Mouse (Mus musculus) CD8-positive naive resting alpha-beta T cell, adult 2 months (primary cell): ENCODE measurements at regions not wholly inside any gene's neighbourhood (a gene's known extent, or its start where the extent isn't known, plus 50 kb on each side); places are given as distances from the start of the nearest gene placed in this dataset.
"Not testable (repeated sequence)": the region's sequence is repeated elsewhere in the genome, so short reads cannot be mapped to it uniquely, and the experiment has no call there.

Source experiments
- DNase-seq, 2 experiments: peaks; one replicate each; pipeline ENCODE4 v3.0.0; 2022; ENCODE audit warnings: low read depth in 2 of 2, low spot score in 2 of 2

- no peak for DNase-seq
These were observed 59.8 kb upstream of the Tnfrsf21 start for GRCm38 (mm10) chr17:42956588-42956987.

- no peak for DNase-seq
These were observed 61.6 kb upstream of the Tnfrsf21 start for GRCm38 (mm10) chr17:42954722-42955121.

GRCm38 (mm10) chr17:42944453-42944852 lies 68.0 kb upstream of the Cd2ap start:
- no peak for DNase-seq

GRCm38 (mm10) chr17:42943272-42943696 lies 66.8 kb upstream of the Cd2ap start:
- peak; percentile 59 to 71 for DNase-seq

GRCm38 (mm10) chr17:42939476-42939875 lies 63.0 kb upstream of the Cd2ap start:
- no peak for DNase-seq

GRCm38 (mm10) chr17:42938579-42938978 lies 62.1 kb upstream of the Cd2ap start:
- DNase-seq, result no peak

GRCm38 (mm10) chr17:42937480-42937879 lies 61.0 kb upstream of the Cd2ap start:
- not testable (repeated sequence) for DNase-seq

- DNase-seq, result no peak
These were observed 57.6 kb upstream of the Cd2ap start for GRCm38 (mm10) chr17:42934068-42934467.

GRCm38 (mm10) chr17:42933335-42934004 lies 57.0 kb upstream of the Cd2ap start:
- no peak for DNase-seq

- DNase-seq, result no peak
These were observed 50.9 kb upstream of the Cd2ap start for GRCm38 (mm10) chr17:42927320-42927719.
